Mouse (Mus musculus) lung, embryonic 15.5 days (tissue): ENCODE measurements around the gene Ccr1. TPM values are rescaled to one million over a fixed set of nuclear protein-coding genes. Genes with fewer than 3 reads are reported as not detected.

Source experiments
- ATAC-seq: fragments of 200-750 bp; cut with Nextera tagmentation; 2 replicates; pipeline ENCODE4 v1.8.0; 2017; ENCODE audit warnings: moderate number of reproducible peaks, borderline replicate concordance; ENCODE audit not compliant: low FRiP score, low TSS enrichment; ENCODE audit errors: extremely low read depth
- H3K27ac ChIP-seq: fragments of 300-500 bp; sonication (generic); 2 replicates; pipeline ENCODE4 v1.5.1; 2015; ENCODE audit warnings: moderate library complexity, mild to moderate bottlenecking, inconsistent platforms
- H3K27me3 ChIP-seq: fragments of 300-500 bp; sonication (generic); 2 replicates; pipeline ENCODE4 v1.6.1; 2015; ENCODE audit warnings: inconsistent platforms
- H3K36me3 ChIP-seq: fragments of 300-500 bp; sonication (generic); 2 replicates; pipeline ENCODE4 v1.6.1; 2015; ENCODE audit warnings: inconsistent platforms
- H3K4me1 ChIP-seq: fragments of 300-500 bp; sonication (generic); 2 replicates; pipeline ENCODE4 v1.6.1; 2015; ENCODE audit warnings: inconsistent platforms
- H3K4me2 ChIP-seq: fragments of 300-500 bp; sonication (generic); 2 replicates; pipeline ENCODE4 v1.6.1; 2015; ENCODE audit warnings: inconsistent platforms, mild to moderate bottlenecking, moderate library complexity
- H3K4me3 ChIP-seq: fragments of 300-500 bp; sonication (generic); 2 replicates; pipeline ENCODE4 v1.5.1; 2015; ENCODE audit warnings: mild to moderate bottlenecking, inconsistent platforms
- H3K9ac ChIP-seq: fragments of 300-500 bp; sonication (generic); 2 replicates; pipeline ENCODE4 v1.6.1; 2015; ENCODE audit warnings: inconsistent platforms
- H3K9me3 ChIP-seq: fragments of 300-500 bp; sonication (generic); 2 replicates; pipeline ENCODE4 v1.6.1; 2016; ENCODE audit warnings: inconsistent platforms
- WGBS: fragments of 180-500 bp; shearing (Covaris S2); methylation state at CpG from one replicate; pipeline ENCODE4 v1.1.7; 2015; 5-methylcytosine and 5-hydroxymethylcytosine counted together
- polyA plus RNA-seq: library from polyadenylated mRNA; unstranded; fragments of >200 nt; fragmentation: Nextera tagmentation; extraction: Ambion mirVana; gene quantifications from 2 replicates; pipeline ENCODE4 v1.2.1, GENCODE M21; 2015

Gene Ccr1
- 3.4 and 3.6 TPM in 2 replicates for polyA plus RNA-seq

- ATAC-seq: no peak
- no peak within 1 kb of the TSS for H3K4me3 ChIP-seq
- H3K27me3 ChIP-seq: no peaks in the 10 kb centered on the region
- 75% methylated on average over 1 of the region's 1 CpGs for WGBS
- no peaks in the 10 kb centered on the region for H3K4me1 ChIP-seq
- no peaks in the 10 kb centered on the region for H3K36me3 ChIP-seq
- no peak within 1 kb of the TSS for H3K9ac ChIP-seq
- H3K27ac ChIP-seq: no peak within 1 kb of the TSS
- H3K4me2 ChIP-seq: no peak within 1 kb of the TSS
- H3K9me3 ChIP-seq: no peaks in the 10 kb centered on the region
Observed at GRCm38 (mm10) chr9:123968290-123968912, at the start of gene Ccr1. Gene Ccr1, minus strand, starts transcription at chr9:123968692.

DNA sequence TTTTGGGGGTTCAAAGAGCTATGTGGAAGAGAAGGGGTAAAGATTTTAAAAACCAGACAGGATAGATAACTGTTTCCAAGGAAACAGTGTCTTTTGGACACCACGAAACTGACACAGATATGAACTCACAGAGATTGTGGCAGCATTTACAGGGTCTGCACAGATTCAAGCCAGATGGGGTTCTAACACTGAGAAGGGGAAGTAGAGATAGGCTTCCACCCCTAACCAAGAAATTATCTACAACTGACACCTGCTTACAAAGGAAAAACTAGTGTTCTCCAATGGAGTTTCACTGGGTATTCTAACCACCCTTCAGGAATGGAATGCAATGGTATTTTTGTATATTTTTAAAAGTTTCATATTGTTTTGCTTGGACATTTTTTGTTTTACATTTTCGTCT, 47.6 kb upstream of the Ccr1 start:
- Histone ChIP-seq H3K4me3 (no peak overlapping the region), H3K27ac (no peak overlapping the region), H3K4me1 (no peaks in the 10 kb centered on the region), H3K9me3 (no peaks in the 10 kb centered on the region), H3K27me3 (no peaks in the 10 kb centered on the region), H3K9ac (no peak overlapping the region), H3K4me2 (no peak overlapping the region), H3K36me3 (no peaks in the 10 kb centered on the region)
- 56% methylated on average over 2 of the region's 2 CpGs for WGBS
- ATAC-seq: no peak

GRCm38 (mm10) chr9:124014985-124015652, 46.6 kb upstream of the Ccr1 start:
- no peaks in the 10 kb centered on the region for H3K4me1 ChIP-seq
- no peaks in the 10 kb centered on the region for H3K9me3 ChIP-seq
- no peak for ATAC-seq
- H3K27ac ChIP-seq: no peak overlapping the region
- H3K4me3 ChIP-seq: no peak overlapping the region
- no peak overlapping the region for H3K4me2 ChIP-seq
- no peaks in the 10 kb centered on the region for H3K36me3 ChIP-seq
- 77% methylated on average over 2 of the region's 2 CpGs for WGBS
- no peak overlapping the region for H3K9ac ChIP-seq
- H3K27me3 ChIP-seq: no peaks in the 10 kb centered on the region

- H3K27me3 ChIP-seq: no peaks in the 10 kb centered on the region
- H3K4me2 ChIP-seq: no peak overlapping the region
- no peaks in the 10 kb centered on the region for H3K9me3 ChIP-seq
- WGBS: 71% methylated on average over 3 of the region's 3 CpGs
- no peak overlapping the region for H3K4me3 ChIP-seq
- no peak for ATAC-seq
- no peak overlapping the region for H3K27ac ChIP-seq
- H3K9ac ChIP-seq: no peak overlapping the region
- H3K36me3 ChIP-seq: no peaks in the 10 kb centered on the region
- no peaks in the 10 kb centered on the region for H3K4me1 ChIP-seq
Observed at GRCm38 (mm10) chr9:124013270-124013669, 44.8 kb upstream of the Ccr1 start.

DNA sequence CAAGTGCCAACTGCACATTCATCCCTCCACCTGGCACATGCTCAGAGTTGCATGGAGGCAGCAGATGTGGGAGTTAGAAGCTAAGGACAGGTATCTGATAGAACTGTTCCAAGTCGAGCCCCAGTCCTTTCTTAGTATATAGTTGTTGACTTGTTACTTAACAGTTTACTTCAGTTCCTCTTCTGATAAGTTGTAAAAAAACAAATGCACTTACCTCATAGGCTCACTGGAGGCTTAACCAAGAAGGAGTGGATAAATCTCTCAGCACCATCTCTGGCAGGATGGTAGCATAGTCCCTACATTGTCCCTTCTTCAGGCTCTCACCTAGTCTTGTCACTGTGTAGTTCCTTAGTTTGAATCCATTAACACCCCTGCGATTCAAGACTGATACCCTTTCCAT, 44.2 kb upstream of the Ccr1 start:
- ATAC-seq: no peak
- no peak overlapping the region for H3K4me2 ChIP-seq
- 53% methylated on average over 2 of the region's 2 CpGs for WGBS
- H3K36me3 ChIP-seq: no peaks in the 10 kb centered on the region
- H3K4me3 ChIP-seq: no peak overlapping the region
- H3K4me1 ChIP-seq: no peaks in the 10 kb centered on the region
- no peak overlapping the region for H3K27ac ChIP-seq
- H3K9me3 ChIP-seq: no peaks in the 10 kb centered on the region
- no peak overlapping the region for H3K9ac ChIP-seq
- no peaks in the 10 kb centered on the region for H3K27me3 ChIP-seq

DNA sequence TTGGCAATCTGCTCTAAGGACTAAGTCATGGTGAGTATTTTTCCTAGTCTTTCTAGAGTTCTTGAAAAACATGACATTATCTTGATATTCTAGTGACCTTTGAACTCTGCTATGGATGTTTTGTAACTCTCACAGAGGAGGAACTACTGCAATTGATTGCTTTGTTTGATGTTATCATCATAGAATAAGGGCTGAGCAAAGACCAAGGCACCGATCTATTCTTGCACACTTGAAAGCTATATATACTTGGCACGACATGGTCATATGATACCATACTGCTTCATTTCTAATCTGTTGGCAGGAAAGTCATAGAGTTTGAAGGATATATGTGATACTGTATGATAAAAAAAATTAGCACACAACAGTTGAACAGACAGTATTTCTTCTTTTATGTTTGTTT, 31.3 kb upstream of the Ccr1 start:
- Histone ChIP-seq H3K4me1 (no peaks in the 10 kb centered on the region), H3K9me3 (no peaks in the 10 kb centered on the region), H3K4me3 (no peak overlapping the region), H3K27ac (no peak overlapping the region), H3K9ac (no peak overlapping the region), H3K36me3 (no peaks in the 10 kb centered on the region), H3K27me3 (no peaks in the 10 kb centered on the region), H3K4me2 (no peak overlapping the region)
- ATAC-seq: no peak
- 68% methylated on average over 2 of the region's 2 CpGs for WGBS

- Histone ChIP-seq H3K36me3 (no peaks in the 10 kb centered on the region), H3K4me3 (no peak overlapping the region), H3K9me3 (no peaks in the 10 kb centered on the region), H3K27me3 (no peaks in the 10 kb centered on the region), H3K27ac (no peak overlapping the region), H3K4me1 (no peaks in the 10 kb centered on the region), H3K9ac (no peak overlapping the region), H3K4me2 (no peak overlapping the region)
- WGBS: 45% methylated on average over 3 of the region's 3 CpGs
- no peak for ATAC-seq
Observed at GRCm38 (mm10) chr9:123997719-123998118, 29.2 kb upstream of the Ccr1 start.

DNA sequence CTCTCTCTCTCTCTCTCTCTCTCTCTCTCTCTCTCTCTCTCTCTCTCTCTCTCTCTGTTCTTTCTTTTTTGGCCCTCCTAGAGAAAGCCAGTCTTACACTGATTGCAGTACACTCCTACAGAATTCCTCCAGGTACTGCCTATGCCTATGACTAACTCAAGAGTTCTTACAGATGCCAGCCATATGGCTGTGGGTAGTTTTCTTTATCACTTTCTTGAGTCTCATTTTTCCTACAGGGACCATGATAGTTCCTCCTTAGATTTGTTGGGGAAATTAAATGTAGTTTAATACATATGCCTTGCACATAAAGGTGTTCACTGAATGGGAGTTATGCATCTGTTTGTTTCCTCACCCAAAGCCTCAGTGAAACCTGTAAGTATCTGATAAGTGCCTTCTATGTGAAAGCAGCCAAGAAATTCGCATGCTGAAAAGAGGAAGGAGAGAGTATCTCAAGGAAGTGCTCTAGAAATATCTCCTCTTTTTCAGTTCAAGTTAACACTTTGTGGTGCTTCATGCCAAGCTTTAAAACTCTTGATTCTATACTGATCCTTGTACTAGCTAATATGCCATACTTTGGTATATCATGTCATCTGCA, 22.9 kb upstream of the Ccr1 start:
- Histone ChIP-seq H3K4me3 (no peak overlapping the region), H3K9ac (no peak overlapping the region), H3K27me3 (no peaks in the 10 kb centered on the region), H3K27ac (no peak overlapping the region), H3K9me3 (no peaks in the 10 kb centered on the region), H3K4me2 (no peak overlapping the region), H3K4me1 (no peaks in the 10 kb centered on the region), H3K36me3 (no peaks in the 10 kb centered on the region)
- ATAC-seq: no peak
- WGBS: 41% methylated on average over 1 of the region's 1 CpGs

DNA sequence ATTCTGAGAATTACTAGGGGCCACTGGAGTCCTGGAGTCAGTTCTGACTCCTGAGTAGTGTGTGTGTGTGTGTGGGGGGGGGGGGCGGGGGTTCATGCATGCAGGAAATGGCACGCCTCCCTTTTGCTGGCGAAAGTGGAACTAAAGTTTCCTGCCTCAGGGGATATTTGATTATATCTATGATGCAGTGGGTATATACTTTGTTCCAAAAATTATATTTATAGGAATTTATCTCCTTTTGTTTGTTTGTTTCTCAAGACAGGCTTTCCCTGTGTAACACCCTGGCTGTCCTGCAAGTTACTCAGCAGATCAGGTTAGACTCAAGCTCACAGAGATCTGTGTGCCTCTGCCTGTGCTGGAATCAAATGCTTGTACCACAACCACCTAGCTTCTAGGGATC, 21.2 kb upstream of the Ccr1 start:
- ATAC-seq: no peak; the same call in 1 of the 2 replicates
- no peaks in the 10 kb centered on the region for H3K9me3 ChIP-seq
- H3K4me2 ChIP-seq: no peak overlapping the region
- H3K27ac ChIP-seq: no peak overlapping the region
- no peak overlapping the region for H3K4me3 ChIP-seq
- H3K36me3 ChIP-seq: no peaks in the 10 kb centered on the region
- no peaks in the 10 kb centered on the region for H3K27me3 ChIP-seq
- 64% methylated on average over 3 of the region's 3 CpGs for WGBS
- H3K9ac ChIP-seq: no peak overlapping the region
- no peaks in the 10 kb centered on the region for H3K4me1 ChIP-seq

- 67% methylated on average over 2 of the region's 2 CpGs for WGBS
- no peak overlapping the region for H3K4me3 ChIP-seq
- no peak overlapping the region for H3K27ac ChIP-seq
- H3K9ac ChIP-seq: no peak overlapping the region
- H3K36me3 ChIP-seq: no peaks in the 10 kb centered on the region
- no peak overlapping the region for H3K4me2 ChIP-seq
- H3K9me3 ChIP-seq: no peaks in the 10 kb centered on the region
- H3K27me3 ChIP-seq: no peaks in the 10 kb centered on the region
- no peaks in the 10 kb centered on the region for H3K4me1 ChIP-seq
- no peak for ATAC-seq
Observed at GRCm38 (mm10) chr9:123986217-123986616, 17.7 kb upstream of the Ccr1 start.

DNA sequence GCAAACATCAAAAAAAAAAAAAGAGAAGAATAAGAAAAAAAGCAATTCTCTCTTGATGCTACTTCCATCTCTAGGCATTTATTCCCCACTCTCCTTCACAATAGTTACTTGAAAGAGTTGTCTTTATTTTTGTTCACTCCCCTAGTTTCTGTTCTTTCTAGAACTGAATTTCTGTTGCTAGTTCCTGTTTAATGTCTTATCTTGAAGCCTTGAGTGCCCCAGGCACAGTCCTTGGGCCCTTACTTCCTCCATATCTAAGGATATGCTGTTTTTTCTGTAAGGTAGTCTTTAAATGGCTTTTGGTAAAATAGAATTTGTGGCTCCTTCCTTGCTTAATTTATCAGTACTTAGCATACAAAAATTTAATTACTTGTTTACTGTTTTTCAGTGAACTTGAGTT, 16.5 kb upstream of the Ccr1 start:
- no peaks in the 10 kb centered on the region for H3K27me3 ChIP-seq
- ATAC-seq: no peak
- no peak overlapping the region for H3K9ac ChIP-seq
- H3K9me3 ChIP-seq: no peaks in the 10 kb centered on the region
- H3K4me3 ChIP-seq: no peak overlapping the region
- no peaks in the 10 kb centered on the region for H3K4me1 ChIP-seq
- no peak overlapping the region for H3K4me2 ChIP-seq
- no peak overlapping the region for H3K27ac ChIP-seq
- no peaks in the 10 kb centered on the region for H3K36me3 ChIP-seq

GRCm38 (mm10) chr9:123982720-123983119, 14.2 kb upstream of the Ccr1 start:
- no peak overlapping the region for H3K4me2 ChIP-seq
- 74% methylated on average over 1 of the region's 1 CpGs for WGBS
- H3K9ac ChIP-seq: no peak overlapping the region
- H3K9me3 ChIP-seq: no peaks in the 10 kb centered on the region
- no peak overlapping the region for H3K4me3 ChIP-seq
- no peak for ATAC-seq
- no peaks in the 10 kb centered on the region for H3K27me3 ChIP-seq
- H3K36me3 ChIP-seq: no peaks in the 10 kb centered on the region
- no peaks in the 10 kb centered on the region for H3K4me1 ChIP-seq
- no peak overlapping the region for H3K27ac ChIP-seq
